Mouse (Mus musculus): ENCODE results near the gene Dop1b. TPM values are rescaled to one million over a fixed set of nuclear protein-coding genes. Genes with fewer than 3 reads are reported as not detected.

Dop1b gene
- polyA plus RNA-seq, 1 experiment from 2014 or later: 21.6 TPM

DNA sequence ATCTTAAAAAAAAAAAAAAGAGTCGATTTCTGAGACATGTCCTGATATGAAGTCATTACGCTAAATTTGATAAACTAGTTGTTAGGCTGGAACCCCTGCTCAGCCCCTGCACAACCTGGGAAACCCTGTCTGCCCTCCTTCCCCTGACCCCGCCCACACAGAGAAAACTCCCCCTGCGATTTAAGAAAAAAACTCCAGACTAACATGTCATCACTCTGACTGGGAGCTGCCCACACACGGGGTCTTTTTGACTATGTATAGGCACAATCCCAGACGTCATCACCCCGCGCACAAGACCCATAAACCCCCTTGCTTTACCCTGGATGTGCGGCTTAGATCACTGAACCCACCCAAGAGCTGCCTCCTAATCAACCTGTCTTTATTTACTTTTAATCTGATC is 118.4 kb downstream of the Dop1b start:
- peaks cover 5% of the 10 kb centered on the region for H3K4me1 ChIP-seq (ENCODE audit: control insufficient read depth, insufficient read depth, low read length)
- H3K27me3 ChIP-seq (ENCODE audit: control insufficient read depth, insufficient read depth, low read length): no peaks in the 10 kb centered on the region
- H3K9ac ChIP-seq (ENCODE audit: low read depth, low read length): no peak overlapping the region
- no peak overlapping the region for H3K4me3 ChIP-seq (ENCODE audit: low read length)
- peak overlapping the region; percentile 59; the same call in 1 of the 2 replicates for H3K27ac ChIP-seq (ENCODE audit: low read depth, low read length)
- H3K9me3 ChIP-seq (ENCODE audit: control insufficient read depth, low read length): peaks cover 3% of the 10 kb centered on the region; the same call in 1 of the 2 replicates
- ATAC-seq (ENCODE audit: low FRiP score, low TSS enrichment): no peak
- no peak overlapping the region for H3K4me2 ChIP-seq (replicated peaks; ENCODE audit: low read depth, low read length)
- H3K36me3 ChIP-seq (ENCODE audit: control insufficient read depth, insufficient read depth, low read length): no peaks in the 10 kb centered on the region
- WGBS: 42% methylated on average over 9 of the region's 9 CpGs

DNA sequence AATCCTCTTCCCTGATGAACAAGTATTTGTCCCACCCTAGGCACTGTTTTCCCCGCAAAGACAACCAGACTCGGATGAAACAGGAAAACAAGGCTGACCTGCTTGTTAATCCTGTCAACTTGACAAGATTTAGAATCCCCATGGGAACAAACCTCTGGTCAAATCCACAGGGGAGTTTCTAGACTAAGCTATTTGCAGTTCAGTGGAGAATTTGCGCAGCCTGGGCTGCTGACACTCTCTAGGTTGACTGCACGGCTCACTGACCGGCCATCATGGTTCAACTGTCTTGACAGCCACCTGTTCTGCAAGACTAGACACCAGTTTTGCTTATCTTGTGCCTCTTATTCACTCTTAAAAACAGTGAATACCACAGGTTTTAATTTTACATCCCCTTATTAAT is 119.2 kb downstream of the Dop1b start:
- Histone ChIP-seq H3K27ac (ENCODE audit: low read depth, low read length) (peak overlapping the region; percentile 59; the same call in 1 of the 2 replicates), H3K27me3 (ENCODE audit: control insufficient read depth, insufficient read depth, low read length) (no peaks in the 10 kb centered on the region), H3K9me3 (ENCODE audit: control insufficient read depth, low read length) (peaks cover 3% of the 10 kb centered on the region; the same call in 1 of the 2 replicates), H3K36me3 (ENCODE audit: control insufficient read depth, insufficient read depth, low read length) (no peaks in the 10 kb centered on the region), H3K4me3 (ENCODE audit: low read length) (no peak overlapping the region), H3K4me1 (ENCODE audit: control insufficient read depth, insufficient read depth, low read length) (peaks cover 5% of the 10 kb centered on the region), H3K9ac (ENCODE audit: low read depth, low read length) (no peak overlapping the region), H3K4me2 (replicated peaks; ENCODE audit: low read depth, low read length) (no peak overlapping the region)
- WGBS: 9% methylated on average over 5 of the region's 5 CpGs
- ATAC-seq (ENCODE audit: low FRiP score, low TSS enrichment): peak; percentile 53; the same call in 1 of the 2 replicates

DNA sequence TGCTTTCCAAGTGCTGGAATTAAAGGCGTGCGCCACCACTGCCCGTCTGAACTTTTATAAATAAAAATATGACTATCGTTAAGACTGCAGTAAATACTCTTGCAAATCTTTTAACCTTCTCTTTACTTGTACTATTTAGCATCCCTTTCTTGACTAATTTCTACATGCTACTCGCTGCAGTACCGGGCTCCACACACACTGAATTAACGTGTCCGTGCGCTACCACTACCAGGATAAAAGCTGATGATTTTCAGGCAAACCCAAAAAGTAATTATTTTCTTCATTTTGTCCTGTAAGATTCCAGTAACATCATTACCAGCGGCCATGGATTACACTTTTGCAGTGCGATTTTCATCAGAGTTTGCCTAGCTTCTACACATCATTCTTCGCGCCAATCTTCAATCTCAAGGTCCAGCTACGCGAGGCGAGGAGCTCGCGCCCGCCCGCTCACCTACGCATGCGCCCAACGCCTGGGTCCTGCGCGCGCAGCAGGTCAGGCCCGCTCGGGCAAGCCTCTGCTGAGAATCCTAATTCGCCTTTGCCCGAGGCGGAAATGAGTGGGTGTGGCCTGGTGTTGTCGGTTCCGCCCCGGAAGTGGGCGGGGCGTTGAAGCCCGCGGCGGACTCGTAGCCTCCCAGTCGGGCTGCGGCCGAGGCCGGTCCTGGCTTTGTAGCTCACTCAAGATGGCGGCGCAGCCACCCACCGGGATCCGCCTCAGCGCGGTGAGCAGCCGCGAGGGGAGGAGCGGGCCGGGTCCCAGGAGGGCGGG is 120.1 kb downstream of the Dop1b start, which contains the start of gene Morc3:
Morc3 (plus strand) TSS at position 495 of the 769 bp plus-strand sequence.
- H3K4me2 ChIP-seq (replicated peaks; ENCODE audit: low read depth, low read length): peak within 1 kb of the TSS; percentile 84
- no peaks in the 10 kb centered on the region for H3K36me3 ChIP-seq (ENCODE audit: control insufficient read depth, insufficient read depth, low read length)
- peak within 1 kb of the TSS; percentile 90 for H3K27ac ChIP-seq (ENCODE audit: low read depth, low read length)
- 12% methylated on average over 54 of the region's 55 CpGs for WGBS
- peak; percentile 95 for ATAC-seq (ENCODE audit: low FRiP score, low TSS enrichment)
- no peaks in the 10 kb centered on the region for H3K27me3 ChIP-seq (ENCODE audit: control insufficient read depth, insufficient read depth, low read length)
- H3K4me1 ChIP-seq (ENCODE audit: control insufficient read depth, insufficient read depth, low read length): peaks cover 5% of the 10 kb centered on the region
- H3K9ac ChIP-seq (ENCODE audit: low read depth, low read length): peak within 1 kb of the TSS; percentile 92
- peaks cover 3% of the 10 kb centered on the region; the same call in 1 of the 2 replicates for H3K9me3 ChIP-seq (ENCODE audit: control insufficient read depth, low read length)
- H3K4me3 ChIP-seq (ENCODE audit: low read length): peak within 1 kb of the TSS; percentile 93

DNA sequence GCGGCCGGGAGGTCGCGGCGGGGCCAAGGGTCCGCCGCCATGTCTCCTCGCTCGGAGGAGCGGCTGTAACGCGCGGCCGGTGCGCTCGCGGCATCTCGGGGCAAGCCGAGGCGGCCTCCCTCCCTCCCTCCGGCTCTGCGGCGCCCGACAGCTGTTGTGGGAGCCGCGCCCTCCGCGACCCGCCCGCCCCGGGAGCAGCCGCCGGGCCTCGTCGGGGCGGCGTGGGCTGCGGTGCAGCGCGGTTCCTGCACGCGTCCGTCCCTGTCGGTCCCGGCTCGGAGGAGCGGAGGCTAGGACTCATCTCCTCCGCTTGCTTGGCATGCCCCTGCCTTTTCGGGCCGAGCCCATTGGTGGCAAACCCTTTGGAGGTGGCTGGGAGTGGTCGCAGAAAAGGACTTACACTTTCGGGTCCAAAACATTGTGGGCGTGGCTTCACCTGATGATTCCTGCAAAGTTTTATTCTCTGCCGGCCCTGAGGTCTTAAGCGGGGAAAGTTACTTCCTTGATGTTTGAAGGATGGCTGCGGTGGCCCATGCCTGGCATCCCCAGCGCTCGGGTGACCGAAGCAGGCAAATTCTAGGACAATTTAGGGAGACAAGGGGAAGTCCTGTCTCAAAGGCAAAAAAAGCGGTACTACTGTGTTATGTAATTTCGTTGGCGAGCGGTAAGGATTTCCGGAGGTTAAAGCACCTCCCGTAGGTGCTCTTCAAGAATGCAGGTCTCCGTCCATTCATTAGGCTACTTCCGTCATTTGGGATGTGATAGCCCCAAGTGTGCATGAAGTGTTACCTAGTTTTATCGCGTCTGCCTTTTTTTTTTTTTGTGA is 121.0 kb downstream of the Dop1b start:
- peak; percentile 63 for ATAC-seq (ENCODE audit: low FRiP score, low TSS enrichment)
- peaks cover 5% of the 10 kb centered on the region for H3K4me1 ChIP-seq (ENCODE audit: control insufficient read depth, insufficient read depth, low read length)
- peak overlapping the region; percentile 84 for H3K4me2 ChIP-seq (replicated peaks; ENCODE audit: low read depth, low read length)
- H3K9me3 ChIP-seq (ENCODE audit: control insufficient read depth, low read length): peaks cover 3% of the 10 kb centered on the region; the same call in 1 of the 2 replicates
- H3K4me3 ChIP-seq (ENCODE audit: low read length): peak overlapping the region; percentile 93
- 1% methylated on average over 53 of the region's 69 CpGs for WGBS
- H3K27me3 ChIP-seq (ENCODE audit: control insufficient read depth, insufficient read depth, low read length): no peaks in the 10 kb centered on the region
- peak overlapping the region; percentile 92 for H3K9ac ChIP-seq (ENCODE audit: low read depth, low read length)
- H3K36me3 ChIP-seq (ENCODE audit: control insufficient read depth, insufficient read depth, low read length): no peaks in the 10 kb centered on the region
- H3K27ac ChIP-seq (ENCODE audit: low read depth, low read length): peak overlapping the region; percentile 90

DNA sequence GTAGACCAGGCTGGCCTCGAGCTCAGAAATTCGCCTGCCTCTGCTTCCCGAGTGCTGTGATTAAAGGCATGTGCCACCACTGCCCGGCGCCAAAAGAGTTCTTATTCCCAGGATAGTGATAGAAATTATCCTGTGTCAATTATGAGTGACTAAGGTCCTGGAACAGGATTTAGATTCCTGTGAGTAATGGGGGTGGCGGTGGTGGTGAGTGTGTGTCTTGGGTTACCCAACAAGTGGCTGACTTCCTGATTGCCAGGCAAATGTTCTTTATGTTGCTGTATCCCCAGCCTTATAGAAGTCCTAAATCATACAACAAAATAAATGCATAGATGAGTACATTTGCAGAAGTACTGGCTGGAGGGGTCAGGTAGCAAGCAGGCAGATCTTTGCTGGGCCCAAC is 121.8 kb downstream of the Dop1b start:
- no peak for ATAC-seq (ENCODE audit: low FRiP score, low TSS enrichment)
- Histone ChIP-seq H3K4me3 (ENCODE audit: low read length) (peak overlapping the region; percentile 93), H3K4me2 (replicated peaks; ENCODE audit: low read depth, low read length) (peak overlapping the region; percentile 84), H3K4me1 (ENCODE audit: control insufficient read depth, insufficient read depth, low read length) (peaks cover 5% of the 10 kb centered on the region), H3K27me3 (ENCODE audit: control insufficient read depth, insufficient read depth, low read length) (no peaks in the 10 kb centered on the region), H3K27ac (ENCODE audit: low read depth, low read length) (no peak overlapping the region), H3K9me3 (ENCODE audit: control insufficient read depth, low read length) (no peaks in the 10 kb centered on the region), H3K36me3 (ENCODE audit: control insufficient read depth, insufficient read depth, low read length) (no peaks in the 10 kb centered on the region), H3K9ac (ENCODE audit: low read depth, low read length) (no peak overlapping the region)
- 93% methylated on average over 6 of the region's 6 CpGs for WGBS

DNA sequence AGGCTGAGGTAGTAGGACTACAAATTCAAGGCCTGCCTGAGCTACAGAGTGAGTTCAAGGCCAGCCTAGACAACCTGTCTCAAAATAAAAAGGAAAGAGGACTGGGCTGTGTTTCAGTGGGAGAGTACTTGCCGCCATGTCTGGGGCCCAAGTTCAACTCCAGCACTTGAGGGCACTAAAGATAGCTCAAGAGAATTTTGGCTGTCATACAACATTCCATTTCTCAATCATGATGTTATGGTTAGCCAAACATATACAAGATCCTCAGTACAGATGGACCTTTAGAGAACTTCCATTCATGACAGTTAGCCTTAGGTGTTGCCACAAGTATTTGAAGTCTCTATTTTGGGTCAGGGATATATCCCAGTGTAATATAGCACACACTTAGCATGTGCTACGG is 122.4 kb downstream of the Dop1b start:
- WGBS: 98% methylated on average over 2 of the region's 2 CpGs
- H3K4me2 ChIP-seq (replicated peaks; ENCODE audit: low read depth, low read length): no peak overlapping the region

DNA sequence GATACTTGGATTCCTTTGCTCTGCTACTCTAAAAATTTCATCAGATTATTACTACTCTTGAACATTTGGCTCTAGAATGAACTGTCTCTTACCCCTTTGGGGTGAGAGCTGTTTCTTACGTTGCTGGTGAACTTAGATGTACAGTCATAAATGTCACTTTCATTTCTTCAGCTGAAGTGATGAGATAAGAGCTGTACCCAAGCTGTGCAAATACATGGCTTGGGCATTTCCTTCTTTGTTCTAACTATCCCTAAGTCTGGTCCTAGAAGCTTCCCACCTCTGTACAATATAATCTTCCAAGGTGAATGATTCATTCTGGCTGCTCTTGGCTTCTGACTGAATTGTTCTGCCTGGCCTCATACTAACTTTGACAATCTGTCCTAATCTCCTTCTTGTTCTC is 127.3 kb downstream of the Dop1b start:
- Histone ChIP-seq H3K27ac (ENCODE audit: low read depth, low read length) (no peak overlapping the region), H3K4me3 (ENCODE audit: low read length) (no peak overlapping the region), H3K4me1 (ENCODE audit: control insufficient read depth, insufficient read depth, low read length) (no peaks in the 10 kb centered on the region), H3K4me2 (replicated peaks; ENCODE audit: low read depth, low read length) (no peak overlapping the region), H3K36me3 (ENCODE audit: control insufficient read depth, insufficient read depth, low read length) (peaks cover 2% of the 10 kb centered on the region; the same call in 1 of the 2 replicates), H3K27me3 (ENCODE audit: control insufficient read depth, insufficient read depth, low read length) (no peaks in the 10 kb centered on the region), H3K9ac (ENCODE audit: low read depth, low read length) (no peak overlapping the region), H3K9me3 (ENCODE audit: control insufficient read depth, low read length) (no peaks in the 10 kb centered on the region)
- 82% methylated on average over 1 of the region's 1 CpGs for WGBS
- no peak for ATAC-seq (ENCODE audit: low FRiP score, low TSS enrichment)

More for the DNA sequence above, 122.4 kb downstream of the Dop1b start:
- Histone ChIP-seq H3K9ac (ENCODE audit: low read depth, low read length) (no peak overlapping the region), H3K36me3 (ENCODE audit: control insufficient read depth, insufficient read depth, low read length) (no peaks in the 10 kb centered on the region), H3K27ac (ENCODE audit: low read depth, low read length) (no peak overlapping the region), H3K4me1 (ENCODE audit: control insufficient read depth, insufficient read depth, low read length) (peaks cover 5% of the 10 kb centered on the region), H3K27me3 (ENCODE audit: control insufficient read depth, insufficient read depth, low read length) (no peaks in the 10 kb centered on the region), H3K9me3 (ENCODE audit: control insufficient read depth, low read length) (no peaks in the 10 kb centered on the region), H3K4me3 (ENCODE audit: low read length) (no peak overlapping the region)
- no peak for ATAC-seq (ENCODE audit: low FRiP score, low TSS enrichment)

DNA sequence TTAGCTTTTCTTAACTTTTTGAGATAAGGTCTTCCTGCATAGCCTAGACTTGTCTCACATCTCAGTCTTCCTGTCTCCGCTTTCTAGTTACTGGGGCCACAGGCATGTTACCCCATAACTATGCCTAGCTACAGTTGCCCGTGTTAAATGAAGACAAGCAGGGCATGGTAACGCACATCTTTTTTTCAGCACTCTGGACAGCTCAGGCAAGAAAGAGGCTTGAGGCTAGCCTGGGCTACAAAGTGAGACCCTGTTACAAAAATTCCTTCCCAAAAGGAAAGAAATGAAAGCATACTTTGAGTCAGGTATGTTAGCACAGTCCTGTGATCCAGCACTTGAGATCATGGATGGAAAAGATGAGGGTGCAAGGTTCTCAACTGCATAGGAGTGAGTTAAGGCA is 138.8 kb downstream of the Dop1b start:
- Histone ChIP-seq H3K36me3 (ENCODE audit: control insufficient read depth, insufficient read depth, low read length) (peaks cover 79% of the 10 kb centered on the region), H3K4me2 (replicated peaks; ENCODE audit: low read depth, low read length) (no peak overlapping the region), H3K27me3 (ENCODE audit: control insufficient read depth, insufficient read depth, low read length) (no peaks in the 10 kb centered on the region)

More for the DNA sequence above, 138.8 kb downstream of the Dop1b start:
- no peak overlapping the region for H3K9ac ChIP-seq (ENCODE audit: low read depth, low read length)
- no peaks in the 10 kb centered on the region for H3K9me3 ChIP-seq (ENCODE audit: control insufficient read depth, low read length)
- no peak overlapping the region for H3K27ac ChIP-seq (ENCODE audit: low read depth, low read length)
- H3K4me1 ChIP-seq (ENCODE audit: control insufficient read depth, insufficient read depth, low read length): no peaks in the 10 kb centered on the region
- no peak for ATAC-seq (ENCODE audit: low FRiP score, low TSS enrichment)
- no peak overlapping the region for H3K4me3 ChIP-seq (ENCODE audit: low read length)
- WGBS: 94% methylated on average over 3 of the region's 3 CpGs
